Mouse (Mus musculus) thymus, postnatal 14 days (tissue): ENCODE data around the gene Klhl1.
"Not testable (repeated sequence)": the region's sequence is repeated elsewhere in the genome, so short reads cannot be mapped to it uniquely, and the experiment has no call there.

Source experiments
- DNase-seq: peaks from one replicate; pipeline ENCODE4 v3.0.0; 2021

Klhl1 gene

GRCm38 (mm10) chr14:96518954-96519682, at the start of gene Klhl1:
TSS of gene Klhl1 (minus strand) at chr14:96519102.
- no peak for DNase-seq

- DNase-seq, result no peak
Measured at GRCm38 (mm10) chr14:96553668-96554067, 34.8 kb upstream of the Klhl1 start.

- no peak for DNase-seq
Measured at GRCm38 (mm10) chr14:96518151-96518953, 550 bp downstream of the Klhl1 start.

GRCm38 (mm10) chr14:96517727-96518126, 1.2 kb downstream of the Klhl1 start:
- DNase-seq, result no peak

- no peak for DNase-seq
Measured at GRCm38 (mm10) chr14:96499936-96500335, 19.0 kb downstream of the Klhl1 start.

- no peak for DNase-seq
Measured at GRCm38 (mm10) chr14:96471812-96472211, 47.1 kb downstream of the Klhl1 start.

GRCm38 (mm10) chr14:96471336-96471735, 47.6 kb downstream of the Klhl1 start:
- DNase-seq, result no peak

- DNase-seq, result no peak
Measured at GRCm38 (mm10) chr14:96461756-96462155, 57.1 kb downstream of the Klhl1 start.

GRCm38 (mm10) chr14:96392032-96392737, 126.7 kb downstream of the Klhl1 start:
- no peak for DNase-seq

- DNase-seq, result no peak
Measured at GRCm38 (mm10) chr14:96362727-96363126, 156.2 kb downstream of the Klhl1 start.

- DNase-seq, result no peak
Measured at GRCm38 (mm10) chr14:96348220-96348619, 170.7 kb downstream of the Klhl1 start.

GRCm38 (mm10) chr14:96331069-96331468, 187.8 kb downstream of the Klhl1 start:
- no peak for DNase-seq

- DNase-seq, result no peak
Measured at GRCm38 (mm10) chr14:96217805-96218441, 301.0 kb downstream of the Klhl1 start.

GRCm38 (mm10) chr14:96194795-96195194, 324.1 kb downstream of the Klhl1 start:
- DNase-seq, result not testable (repeated sequence)

- DNase-seq, result no peak
Measured at GRCm38 (mm10) chr14:96174546-96174945, 344.4 kb downstream of the Klhl1 start.

GRCm38 (mm10) chr14:96143137-96143536, 375.8 kb downstream of the Klhl1 start:
- DNase-seq, result no peak

GRCm38 (mm10) chr14:96140246-96140645, 378.7 kb downstream of the Klhl1 start:
- DNase-seq, result no peak

GRCm38 (mm10) chr14:96107396-96107795, 411.5 kb downstream of the Klhl1 start:
- no peak for DNase-seq

GRCm38 (mm10) chr14:96081681-96082207, 437.2 kb downstream of the Klhl1 start:
- DNase-seq, result no peak

GRCm38 (mm10) chr14:96065884-96066283, 453.0 kb downstream of the Klhl1 start:
- DNase-seq, result no peak
